Mouse (Mus musculus): ENCODE measurements around the gene Ncbp3.

Ncbp3 gene

DNA sequence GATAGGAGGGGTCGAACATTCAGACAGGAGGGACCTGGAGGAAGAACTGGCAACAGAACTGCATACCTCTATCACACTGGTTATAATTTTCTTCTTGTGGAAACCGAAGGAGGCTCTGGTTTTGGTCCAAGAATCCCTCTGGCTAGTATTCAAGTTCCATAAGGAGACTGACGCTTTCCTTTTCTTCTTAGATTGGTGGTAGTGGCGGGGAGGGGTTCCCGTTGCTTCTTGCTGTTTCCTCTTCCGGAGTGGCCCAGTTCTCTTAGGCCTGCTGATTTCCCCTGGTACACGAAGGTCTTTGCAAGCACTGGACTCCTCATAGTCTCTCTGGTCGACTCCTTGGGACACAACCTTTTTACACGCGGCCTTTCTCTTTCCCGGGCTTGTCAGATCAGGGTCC is 89.5 kb downstream of the Ncbp3 start:
- no peak for DNase-seq (ENCODE audit: low spot score in 2 of 2)

DNA sequence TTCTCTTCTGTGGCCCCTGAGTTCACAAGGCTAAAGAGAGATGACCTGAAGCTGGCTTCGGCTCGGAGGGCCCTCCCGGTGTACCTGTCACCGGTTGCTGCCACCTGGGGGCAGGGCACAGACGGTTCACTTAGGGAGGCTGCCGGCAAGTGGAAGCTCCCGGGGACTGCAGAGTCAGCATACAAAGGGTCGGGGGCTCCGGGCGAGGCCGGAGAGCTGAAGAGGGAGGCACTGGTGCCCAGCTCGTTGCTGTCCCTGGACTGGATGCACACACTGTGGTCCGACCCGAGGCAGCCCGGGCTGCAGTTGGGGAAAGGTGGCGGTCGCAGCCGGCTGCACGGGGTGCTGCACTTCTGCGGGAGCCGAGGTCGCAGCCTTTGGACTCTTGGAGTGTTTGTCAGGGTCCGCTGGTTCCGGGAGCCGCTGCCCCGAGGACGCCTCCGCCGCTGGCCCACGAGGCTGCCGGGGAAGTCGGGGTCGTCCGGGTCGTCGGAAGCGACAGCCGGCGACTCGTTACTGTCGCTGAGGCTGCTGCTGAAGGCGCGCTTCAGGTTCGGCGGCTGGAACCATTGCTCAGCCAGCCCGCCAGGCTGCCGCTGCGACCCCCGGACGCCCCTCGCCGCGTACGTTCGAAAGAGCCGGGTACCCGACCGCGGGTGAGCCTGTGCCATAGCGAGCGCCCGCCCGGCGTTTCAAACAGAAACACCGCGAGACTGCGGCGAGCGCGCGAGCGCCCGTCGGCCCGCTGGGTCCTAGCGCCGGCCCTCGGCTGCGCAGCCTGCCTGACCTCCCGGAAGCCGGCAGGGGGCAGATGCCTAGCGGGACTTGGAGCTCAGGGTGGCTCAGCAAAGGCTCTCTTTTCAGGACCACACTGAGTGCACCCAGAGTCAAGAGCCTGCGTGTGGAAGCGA is 90.3 kb downstream of the Ncbp3 start, which contains the start of gene Haspin:
Gene Haspin (minus strand): TSS at position 704 of the 911 bp plus-strand sequence.
- DNase-seq (ENCODE audit: low spot score in 2 of 2), result peak; percentile 85 to 94
